Mouse (Mus musculus) spleen, postnatal 36 days (tissue): Measurements from ENCODE around the gene Dnah2.
A peak's percentile ranks its signal among the peaks of the same experiment; 100 is the strongest.

Experiments
- DNase-seq, 2 experiments: peaks; one replicate each; pipeline ENCODE4 v3.0.0; 2022; ENCODE audit warnings: low spot score in 2 of 2, mixed read lengths in 1 of 2

The Dnah2 gene

GRCm38 (mm10) chr11:69549060-69549656 is at the start of gene Dnah2:
Gene Dnah2 (minus strand): TSS chr11:69549110.
- no peak for DNase-seq

DNA sequence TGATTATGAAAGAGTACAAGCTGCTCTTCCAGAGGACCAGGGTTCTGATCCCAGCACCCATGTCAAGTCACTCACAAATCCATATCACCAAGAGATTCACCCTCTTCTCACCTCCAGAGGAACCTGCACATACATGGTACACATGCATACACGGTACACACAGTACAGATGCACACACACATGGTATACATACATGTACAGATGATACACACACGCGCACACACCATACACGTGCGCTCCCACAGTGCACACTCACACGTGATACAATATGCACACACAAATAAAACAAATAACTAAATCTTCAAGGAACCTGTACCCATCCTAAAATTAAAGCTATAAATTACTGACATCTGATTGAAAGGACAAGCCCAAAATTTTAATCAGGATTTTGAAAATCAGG is 45.9 kb upstream of the Dnah2 start:
- DNase-seq, result no peak

DNA sequence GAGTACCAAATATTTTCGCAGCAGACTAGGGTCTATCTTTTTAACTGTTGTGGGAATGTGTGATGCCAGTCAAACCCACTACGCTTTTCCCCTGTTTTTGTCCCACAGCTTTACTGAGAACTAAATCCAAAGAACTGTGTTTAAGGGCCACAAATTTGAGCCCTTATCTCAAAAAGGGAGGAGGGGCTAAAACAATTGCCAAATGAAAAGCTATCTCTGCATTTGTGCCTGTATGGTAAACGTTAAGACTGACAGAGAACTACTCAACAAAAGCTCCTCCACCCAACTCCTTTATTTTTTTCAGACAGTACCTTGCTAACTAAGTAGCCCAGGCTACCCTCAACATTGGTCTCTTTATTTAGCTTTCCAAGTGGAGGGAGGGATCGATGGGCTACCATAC is 43.9 kb upstream of the Dnah2 start:
- DNase-seq, result no peak

GRCm38 (mm10) chr11:69591899-69592637 is 43.2 kb upstream of the Dnah2 start:
- no peak for DNase-seq

GRCm38 (mm10) chr11:69591424-69591823 is 42.5 kb upstream of the Dnah2 start:
- DNase-seq, result no peak

DNA sequence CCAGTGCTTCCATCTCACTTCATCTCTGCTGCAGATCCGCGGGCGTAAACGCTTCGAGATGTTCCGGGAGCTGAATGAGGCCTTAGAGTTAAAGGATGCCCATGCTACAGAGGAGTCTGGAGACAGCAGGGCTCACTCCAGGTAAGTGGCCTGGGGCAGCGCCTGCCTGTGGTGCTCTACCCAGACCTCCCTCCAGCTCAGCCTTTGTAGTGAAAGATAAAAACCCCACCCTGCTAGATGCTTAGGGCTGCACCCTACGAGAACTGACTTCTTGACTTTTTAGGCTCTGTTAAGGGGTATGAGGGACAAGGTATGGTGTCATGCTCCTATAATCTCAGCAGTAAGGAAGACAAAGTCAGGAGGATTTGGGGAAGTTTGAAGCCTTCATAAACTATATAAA is 41.7 kb upstream of the Dnah2 start:
- no peak for DNase-seq

GRCm38 (mm10) chr11:69589207-69589834 is 40.4 kb upstream of the Dnah2 start:
- DNase-seq, result no peak

DNA sequence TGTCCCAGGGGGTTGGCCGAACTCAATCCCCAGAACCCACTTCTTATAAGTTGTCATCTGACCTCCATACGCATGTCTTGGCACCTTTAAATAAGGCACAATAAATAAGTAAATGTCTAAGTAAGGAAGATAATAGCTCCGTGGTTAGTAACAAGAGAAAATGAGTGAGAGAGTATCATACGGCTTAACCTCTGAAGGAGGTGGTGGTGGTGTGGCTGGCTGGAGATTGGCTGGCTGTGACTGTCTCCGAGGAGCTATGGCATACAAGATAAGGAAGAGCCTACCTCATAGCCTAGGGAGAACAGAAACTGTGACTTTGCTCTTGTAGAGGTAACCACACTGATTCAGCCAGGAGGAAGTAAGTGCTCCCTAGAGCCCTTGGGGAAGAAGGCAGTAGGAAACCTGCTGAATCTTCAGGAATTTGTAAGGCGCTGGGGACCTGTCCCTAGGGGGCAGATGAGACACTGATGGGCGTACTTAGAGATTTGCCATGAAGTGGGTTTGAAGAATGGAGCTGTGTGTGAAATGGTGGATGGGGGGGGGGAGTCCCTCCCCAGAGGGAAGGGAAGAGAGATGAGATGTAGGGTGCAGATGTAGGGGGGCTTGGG is 36.9 kb upstream of the Dnah2 start:
- DNase-seq, result peak; percentile 54 to 66

- DNase-seq, result peak in 1 of 2 experiments; percentile 18
Measured at GRCm38 (mm10) chr11:69584937-69585336, 36.0 kb upstream of the Dnah2 start.

GRCm38 (mm10) chr11:69584008-69584407 is 35.1 kb upstream of the Dnah2 start:
- DNase-seq, result no peak

DNA sequence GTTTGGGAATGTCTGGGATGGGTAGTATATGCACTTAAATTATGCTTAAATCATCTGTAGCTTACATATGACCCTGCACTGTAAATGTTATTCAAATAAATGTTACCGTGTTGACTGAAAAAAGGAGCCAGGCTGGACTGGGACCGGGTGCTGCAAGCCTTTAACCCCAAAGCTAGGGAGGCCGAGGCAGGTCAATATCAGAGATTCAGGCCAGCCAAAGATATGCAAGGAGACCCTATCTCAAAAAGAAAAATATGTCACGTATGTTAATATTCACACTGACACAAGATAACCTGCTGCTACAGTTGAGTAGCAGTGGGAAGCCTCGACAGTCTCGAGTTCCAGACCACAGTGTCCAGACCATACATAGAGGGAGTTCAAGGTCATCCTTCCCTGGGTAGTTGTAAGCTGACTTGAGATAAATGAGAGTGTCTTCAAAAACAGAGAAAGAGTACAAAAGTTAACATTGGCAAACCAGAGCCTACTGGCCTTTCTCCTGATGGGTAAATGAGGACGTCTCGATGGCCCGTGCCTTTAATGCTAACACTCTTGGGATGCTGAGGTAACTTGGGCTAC is 33.4 kb upstream of the Dnah2 start:
- no peak for DNase-seq

DNA sequence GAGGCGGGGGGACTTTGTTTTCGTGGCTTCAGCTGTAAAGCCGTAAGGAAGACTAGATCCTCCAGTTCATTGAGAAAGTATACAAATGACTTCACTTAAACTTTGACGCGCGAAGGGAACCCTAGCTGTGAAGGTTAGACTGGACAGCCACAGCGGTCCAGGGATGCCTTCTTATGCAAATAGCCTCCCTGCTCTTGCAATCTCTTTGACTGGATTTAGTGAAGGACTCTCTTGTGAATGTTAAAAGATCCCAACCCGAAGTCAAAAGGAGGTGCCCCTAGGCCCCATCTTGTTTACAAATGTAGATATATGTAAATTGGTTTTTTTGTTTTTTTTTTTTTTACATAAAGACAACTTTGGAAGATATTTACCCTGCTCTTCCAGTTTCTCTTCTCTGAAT is 32.9 kb upstream of the Dnah2 start:
- DNase-seq, result no peak

GRCm38 (mm10) chr11:69581147-69581688 is 32.3 kb upstream of the Dnah2 start:
- peak; percentile 88 to 92 for DNase-seq

DNA sequence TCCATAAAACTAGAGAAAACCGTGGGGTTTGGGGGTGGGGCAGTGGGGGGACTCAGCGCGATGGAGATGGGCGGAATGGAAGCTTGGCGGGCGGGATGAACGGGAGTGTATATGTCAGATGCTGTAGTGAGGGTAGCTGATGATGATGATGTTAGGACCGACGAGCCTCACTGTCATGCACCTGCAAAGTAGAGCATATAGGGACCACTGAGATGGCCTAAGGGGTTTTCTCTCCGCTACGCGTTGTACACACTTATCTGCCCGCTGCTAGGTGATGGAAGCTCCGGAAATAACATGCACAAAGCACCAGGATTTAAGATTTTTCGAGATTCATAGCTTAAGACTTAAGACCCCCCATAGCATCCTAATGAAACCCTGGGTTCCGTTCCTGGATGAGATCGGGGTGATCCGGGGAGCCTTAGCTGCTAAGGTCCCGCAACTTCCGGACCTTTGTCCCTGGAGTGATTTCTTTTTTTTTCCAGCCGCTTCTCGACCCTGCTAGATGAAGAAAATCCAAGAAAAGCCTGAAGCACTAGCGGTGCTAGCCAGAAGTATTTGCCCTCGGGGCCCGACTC is 31.7 kb upstream of the Dnah2 start:
- no peak for DNase-seq

DNA sequence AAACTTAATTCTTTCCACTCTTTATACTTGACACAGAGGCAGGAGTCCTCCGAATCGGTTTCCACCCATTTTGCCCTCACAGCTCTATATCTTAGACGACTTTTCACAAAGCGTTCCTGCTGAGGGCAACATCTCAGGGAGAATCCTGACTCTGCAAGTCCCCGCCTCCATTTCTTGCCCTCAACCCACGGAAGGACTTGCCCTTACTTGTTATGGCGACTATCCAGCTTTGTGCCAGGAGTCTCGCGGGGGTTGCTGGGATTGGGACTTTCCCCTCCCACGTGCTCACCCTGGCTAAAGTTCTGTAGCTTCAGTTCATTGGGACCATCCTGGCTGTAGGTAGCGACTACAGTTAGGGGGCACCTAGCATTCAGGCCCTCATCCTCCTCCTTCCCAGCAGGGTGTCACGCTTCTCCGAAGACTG is 31.2 kb upstream of the Dnah2 start, which contains the start of the genes Wrap53 and Trp53:
Wrap53 (minus strand) TSS at position 165 of the 424 bp plus-strand sequence.
Trp53 (plus strand) TSS at position 269 of the 424 bp plus-strand sequence.
- DNase-seq, result peak; percentile 92 to 95

GRCm38 (mm10) chr11:69579128-69580017 is 30.5 kb upstream of the Dnah2 start:
- DNase-seq, result peak; percentile 89 to 95

DNA sequence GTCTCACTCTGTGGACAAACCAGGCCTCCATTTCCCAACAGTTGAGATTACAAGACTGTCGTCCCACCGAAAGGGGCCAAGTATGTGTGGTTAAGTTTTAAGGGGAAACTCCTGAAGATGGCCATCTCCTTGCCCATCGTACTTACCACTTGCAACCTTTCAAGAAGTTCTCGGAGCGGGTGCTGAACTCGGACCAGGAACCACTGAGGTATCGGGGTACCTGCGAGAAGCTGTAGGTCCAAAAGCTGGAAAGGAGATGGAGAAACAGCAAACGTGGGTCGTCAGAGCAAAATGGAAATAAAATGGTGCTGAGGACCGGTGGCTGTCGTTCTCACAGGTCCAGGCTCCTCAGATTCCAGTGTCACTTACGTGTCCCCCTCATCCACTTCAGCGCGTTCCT is 29.4 kb upstream of the Dnah2 start:
- no peak for DNase-seq

DNA sequence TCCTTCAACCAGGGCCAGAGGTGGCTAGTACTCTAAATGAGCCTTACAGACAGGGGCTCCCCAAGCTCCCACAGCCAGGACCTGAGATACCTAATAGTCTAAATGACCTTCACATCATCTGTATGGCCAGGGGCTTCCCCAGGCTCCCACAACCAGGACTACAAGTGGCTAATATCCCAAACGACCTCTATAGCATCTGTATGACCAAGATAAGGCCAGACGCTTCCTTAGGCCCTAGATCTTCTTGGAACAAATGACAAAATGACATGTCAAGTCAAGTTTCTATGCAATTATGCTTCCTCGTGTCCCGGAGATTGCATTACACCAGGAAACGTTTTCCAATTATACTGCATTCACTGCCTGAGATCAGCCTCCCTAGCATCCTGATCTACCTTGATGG is 27.4 kb upstream of the Dnah2 start:
- DNase-seq, result no peak

GRCm38 (mm10) chr11:69575220-69575619 is 26.3 kb upstream of the Dnah2 start:
- DNase-seq, result peak in 1 of 2 experiments; percentile 31

DNA sequence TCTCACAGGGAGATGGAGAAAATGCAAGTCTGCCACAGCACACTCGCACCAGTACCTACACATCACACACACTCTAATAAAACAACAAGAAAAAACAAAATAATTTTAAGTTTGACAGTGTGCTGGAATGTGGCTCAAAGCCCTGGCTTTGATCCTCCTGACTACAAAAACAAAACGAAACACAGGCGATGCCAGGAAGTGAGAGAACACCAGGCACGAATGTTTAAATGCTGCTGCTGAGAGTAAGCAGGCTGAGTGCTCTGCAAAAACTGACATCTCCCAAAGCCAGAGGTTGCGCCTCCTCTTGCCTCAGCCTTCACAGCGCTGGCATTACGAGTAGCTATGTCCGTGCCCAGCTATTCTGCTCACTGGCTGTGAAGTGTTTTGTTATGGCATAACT is 16.2 kb upstream of the Dnah2 start:
- no peak for DNase-seq
